Mouse (Mus musculus): ENCODE data around the gene Hapln1.

Hapln1 gene

GRCm38 (mm10) chr13:89603336-89603735 lies 63.7 kb downstream of the Hapln1 start:
- DNase-seq: peak; percentile 5 to 14

- no peak for DNase-seq
Observed at GRCm38 (mm10) chr13:89607399-89607798, 67.8 kb downstream of the Hapln1 start.

DNA sequence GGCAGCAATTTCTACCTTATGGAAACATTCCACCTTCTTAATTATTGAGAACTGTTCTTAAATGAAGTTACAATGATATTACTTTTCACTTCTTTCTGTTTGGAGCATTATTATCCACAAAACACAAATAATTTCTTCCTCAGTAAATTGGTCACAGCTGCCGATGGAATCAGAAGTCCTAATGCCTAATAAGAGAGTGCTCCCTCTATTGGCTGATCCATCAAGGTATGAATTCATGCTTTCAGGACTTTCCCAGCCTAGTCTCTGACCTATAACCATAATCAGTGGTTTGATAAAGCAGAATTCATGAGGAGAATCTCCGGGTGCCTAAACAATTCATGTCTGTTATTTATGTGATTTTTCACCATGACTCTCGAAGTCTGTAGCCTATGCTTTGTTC lies 79.5 kb downstream of the Hapln1 start:
- DNase-seq: no peak

- DNase-seq: peak; percentile 59 to 77
Observed at GRCm38 (mm10) chr13:89634137-89634683, 94.6 kb downstream of the Hapln1 start.

GRCm38 (mm10) chr13:89637012-89637411 lies 97.4 kb downstream of the Hapln1 start:
- DNase-seq: no peak

- no peak for DNase-seq
Observed at GRCm38 (mm10) chr13:89645589-89645988, 106.0 kb downstream of the Hapln1 start.

DNA sequence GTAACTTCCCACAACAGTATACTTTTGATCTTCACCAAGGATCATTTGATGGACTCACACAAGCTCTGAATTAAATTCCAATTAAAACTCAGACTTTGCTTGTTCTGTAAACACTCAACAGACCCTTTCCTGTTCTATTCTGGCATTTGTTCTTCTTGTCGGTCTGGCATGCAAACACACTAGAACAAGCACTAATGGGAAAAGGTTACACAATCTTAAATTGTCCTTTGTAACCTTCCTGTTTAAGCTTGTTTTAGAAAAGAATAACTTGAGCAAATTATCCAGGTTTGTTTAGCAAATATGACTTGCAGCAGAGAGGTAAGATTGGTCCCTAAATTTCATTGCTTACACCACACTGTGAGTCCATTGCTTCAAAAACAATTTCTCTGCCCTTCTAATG lies 113.2 kb downstream of the Hapln1 start:
- no peak for DNase-seq

- no peak for DNase-seq
Observed at GRCm38 (mm10) chr13:89653279-89653678, 113.7 kb downstream of the Hapln1 start.

DNA sequence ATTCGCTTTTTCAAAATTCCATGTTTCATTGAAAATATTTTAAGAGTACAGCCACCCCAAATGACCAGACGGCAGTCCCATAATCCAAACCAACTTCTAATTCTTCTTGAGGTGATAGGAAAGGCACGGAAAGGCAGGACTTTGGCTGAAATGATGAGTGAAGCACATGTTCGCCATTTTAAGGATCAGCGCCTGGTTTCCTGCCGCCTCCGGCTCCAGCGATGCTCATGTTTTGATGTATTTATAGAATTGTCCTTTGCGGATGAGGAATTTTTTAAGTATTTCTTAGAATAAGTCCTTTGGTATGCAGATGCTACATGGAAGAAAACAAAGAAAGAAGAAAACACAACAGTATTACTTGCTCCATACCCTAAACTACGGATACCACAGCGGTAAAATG lies 117.5 kb downstream of the Hapln1 start:
- no peak for DNase-seq

Data from cerebellum, postnatal 10 days (tissue).